Mouse (Mus musculus): ENCODE results near the gene Bcl11b. TPM values are rescaled to one million over a fixed set of nuclear protein-coding genes. Genes with fewer than 3 reads are reported as not detected.

Bcl11b gene
- polyA plus RNA-seq, 1 experiment, result not detected

DNA sequence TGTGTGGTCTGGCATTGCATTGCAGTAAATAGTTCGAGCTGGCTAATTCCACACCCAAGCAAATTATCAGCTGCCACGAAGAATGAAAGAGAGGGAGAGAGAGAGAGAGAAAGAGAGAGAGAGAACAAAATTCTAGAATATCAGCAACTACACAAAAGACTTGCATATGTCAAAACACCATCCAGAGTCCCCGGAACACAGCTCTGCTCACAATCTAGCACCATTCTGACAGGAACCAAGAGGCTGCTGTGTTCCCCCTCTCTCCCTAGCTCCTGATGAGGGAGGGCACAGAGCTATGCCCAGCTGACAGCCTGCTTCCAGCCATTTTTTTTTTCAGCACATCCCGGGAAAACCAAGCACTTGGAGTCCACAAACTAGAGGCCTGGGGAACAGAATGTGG lies 6.6 kb downstream of the Bcl11b start:
- H3K27me3 ChIP-seq (ENCODE audit: control insufficient read depth, insufficient read depth, insufficient read length), result peaks cover 22% of the 10 kb centered on the region
- no peak for TF ChIP-seq MYOD1 (IDR thresholded peaks at IDR 0.05; ENCODE audit: control insufficient read depth in 1 of 3, insufficient read length in 2 of 3, low read depth in 2 of 3)
- no peak for TF ChIP-seq MYOG (IDR thresholded peaks at IDR 0.05; ENCODE audit: control insufficient read depth in 1 of 3, insufficient read depth in 1 of 3, insufficient read length in 2 of 3, low read depth in 2 of 3)
- no peak for TF ChIP-seq E2F4 (IDR thresholded peaks at IDR 0.05; ENCODE audit: insufficient read depth)
- no peak for TF ChIP-seq SRF (IDR thresholded peaks at IDR 0.05; ENCODE audit: control insufficient read depth, insufficient read length, low read depth)
- TF ChIP-seq USF1 (IDR thresholded peaks at IDR 0.05; ENCODE audit: low read depth), result no peak
- TF ChIP-seq TCF3 (IDR thresholded peaks at IDR 0.05; ENCODE audit: insufficient read length, low read depth), result no peak
- no peak for TF ChIP-seq MAX (IDR thresholded peaks at IDR 0.05; ENCODE audit: low read depth)
- no peak for TF ChIP-seq TCF12 (IDR thresholded peaks at IDR 0.05; ENCODE audit: insufficient read depth, poor library complexity, severe bottlenecking)
- TF ChIP-seq REST (IDR thresholded peaks at IDR 0.05; ENCODE audit: insufficient read depth, insufficient read length), result no peak
- no peak for TF ChIP-seq CEBPB (IDR thresholded peaks at IDR 0.05; ENCODE audit: insufficient read depth, poor library complexity, severe bottlenecking)
- no peak for TF ChIP-seq POLR2AphosphoS2 (IDR thresholded peaks at IDR 0.05; ENCODE audit: insufficient read length, low read depth)
- TF ChIP-seq POLR2A (IDR thresholded peaks at IDR 0.05; ENCODE audit: insufficient read length, low read depth), result no peak
- no peaks in the 10 kb centered on the region for H3K36me3 ChIP-seq (ENCODE audit: control insufficient read depth, insufficient read depth)
- H3K79me2 ChIP-seq (ENCODE audit: control insufficient read depth, insufficient read depth), result no peaks in the 10 kb centered on the region
- no peak overlapping the region for H3ac ChIP-seq (ENCODE audit: control insufficient read depth, insufficient read length)
- H3K4me3 ChIP-seq, result no peak overlapping the region
- no peak overlapping the region for H3K4me2 ChIP-seq (ENCODE audit: low read depth)

DNA sequence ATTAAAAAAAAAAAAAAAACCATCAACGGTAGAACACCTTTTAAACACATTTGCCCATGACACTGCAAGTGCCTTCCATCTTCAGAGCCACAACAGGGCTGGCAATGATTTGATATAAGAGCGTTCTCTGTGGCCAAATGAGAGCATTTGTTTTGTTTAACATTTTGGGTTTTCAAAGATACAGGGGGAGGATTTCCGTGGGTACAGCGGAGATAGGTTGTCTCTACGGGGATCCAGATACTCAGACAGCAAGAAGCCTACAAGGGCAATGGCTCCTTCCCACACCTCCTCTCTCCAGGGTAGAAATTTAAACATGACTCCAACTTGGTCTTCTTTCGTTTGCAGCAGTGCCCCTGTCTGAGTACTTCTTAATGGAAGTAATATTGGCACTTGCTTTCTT lies 7.2 kb downstream of the Bcl11b start:
- no peak overlapping the region for H3ac ChIP-seq (ENCODE audit: control insufficient read depth, insufficient read length)
- H3K36me3 ChIP-seq (ENCODE audit: control insufficient read depth, insufficient read depth), result no peaks in the 10 kb centered on the region
- H3K79me2 ChIP-seq (ENCODE audit: control insufficient read depth, insufficient read depth), result no peaks in the 10 kb centered on the region
- H3K4me3 ChIP-seq, result no peak overlapping the region
- no peak for TF ChIP-seq E2F4 (IDR thresholded peaks at IDR 0.05; ENCODE audit: insufficient read depth)
- TF ChIP-seq TCF3 (IDR thresholded peaks at IDR 0.05; ENCODE audit: insufficient read length, low read depth), result no peak
- TF ChIP-seq REST (IDR thresholded peaks at IDR 0.05; ENCODE audit: insufficient read depth, insufficient read length), result no peak
- peaks cover 21% of the 10 kb centered on the region for H3K27me3 ChIP-seq (ENCODE audit: control insufficient read depth, insufficient read depth, insufficient read length)
- no peak overlapping the region for H3K4me2 ChIP-seq (ENCODE audit: low read depth)

DNA sequence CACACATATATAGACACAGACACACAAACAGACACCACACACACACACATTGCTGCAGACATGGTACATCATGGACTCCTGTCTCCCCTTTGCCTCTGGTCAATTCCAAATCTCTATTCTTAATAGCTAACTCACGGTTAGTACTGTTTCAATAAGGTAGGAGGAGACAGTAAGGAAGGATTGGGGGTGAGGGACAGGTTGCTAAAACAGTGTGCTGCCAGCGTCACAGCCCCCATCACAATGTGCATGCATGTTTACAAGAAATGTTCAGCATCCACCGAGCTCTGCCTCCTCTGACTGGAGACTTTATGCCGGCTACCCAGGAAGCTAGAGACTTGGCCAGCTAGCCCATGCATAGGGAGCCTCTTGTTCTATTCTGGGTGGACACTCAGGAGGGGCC lies 9.0 kb downstream of the Bcl11b start:
- Histone ChIP-seq H3K36me3 (ENCODE audit: control insufficient read depth, insufficient read depth) (no peaks in the 10 kb centered on the region), H3K4me3 (no peak overlapping the region), H3K27me3 (ENCODE audit: control insufficient read depth, insufficient read depth, insufficient read length) (peaks cover 22% of the 10 kb centered on the region), H3K4me2 (ENCODE audit: low read depth) (no peak overlapping the region), H3K79me2 (ENCODE audit: control insufficient read depth, insufficient read depth) (no peaks in the 10 kb centered on the region), H3ac (ENCODE audit: control insufficient read depth, insufficient read length) (no peak overlapping the region)
- TF ChIP-seq CEBPB (IDR thresholded peaks at IDR 0.05; ENCODE audit: insufficient read depth, poor library complexity, severe bottlenecking) (no peak), MAX (IDR thresholded peaks at IDR 0.05; ENCODE audit: low read depth) (no peak), USF1 (IDR thresholded peaks at IDR 0.05; ENCODE audit: low read depth) (no peak), TCF3 (IDR thresholded peaks at IDR 0.05; ENCODE audit: insufficient read length, low read depth) (no peak), POLR2AphosphoS2 (IDR thresholded peaks at IDR 0.05; ENCODE audit: insufficient read length, low read depth) (no peak), POLR2A (IDR thresholded peaks at IDR 0.05; ENCODE audit: insufficient read length, low read depth) (no peak), MYOD1 (IDR thresholded peaks at IDR 0.05; ENCODE audit: control insufficient read depth in 1 of 3, insufficient read length in 2 of 3, low read depth in 2 of 3) (no peak), E2F4 (IDR thresholded peaks at IDR 0.05; ENCODE audit: insufficient read depth) (no peak), MYOG (IDR thresholded peaks at IDR 0.05; ENCODE audit: control insufficient read depth in 1 of 3, insufficient read depth in 1 of 3, insufficient read length in 2 of 3, low read depth in 2 of 3) (no peak), REST (IDR thresholded peaks at IDR 0.05; ENCODE audit: insufficient read depth, insufficient read length) (no peak), TCF12 (IDR thresholded peaks at IDR 0.05; ENCODE audit: insufficient read depth, poor library complexity, severe bottlenecking) (no peak), SRF (IDR thresholded peaks at IDR 0.05; ENCODE audit: control insufficient read depth, insufficient read length, low read depth) (no peak)

DNA sequence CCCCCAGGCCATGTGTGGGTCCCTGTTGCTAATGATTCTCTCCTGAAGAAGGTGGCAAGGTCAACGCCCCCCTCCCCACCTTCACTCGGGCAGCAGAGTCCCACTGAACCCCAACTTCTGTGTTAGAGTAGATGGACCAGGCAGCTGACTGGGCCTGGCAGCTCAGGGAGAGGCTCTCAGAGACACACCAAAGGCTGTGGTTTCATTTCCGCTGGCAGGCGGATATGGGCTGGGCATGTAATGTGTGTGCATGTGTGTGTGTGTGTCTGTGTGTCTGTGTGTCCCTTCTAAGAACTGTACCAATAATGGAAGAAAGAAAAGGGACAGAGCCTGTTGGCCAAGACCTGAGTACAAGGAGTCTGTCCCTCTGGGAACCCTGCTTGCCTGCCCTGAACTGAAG lies 10.4 kb downstream of the Bcl11b start:
- Histone ChIP-seq H3K36me3 (ENCODE audit: control insufficient read depth, insufficient read depth) (no peaks in the 10 kb centered on the region), H3K79me2 (ENCODE audit: control insufficient read depth, insufficient read depth) (no peaks in the 10 kb centered on the region), H3K4me2 (ENCODE audit: low read depth) (no peak overlapping the region), H3K27me3 (ENCODE audit: control insufficient read depth, insufficient read depth, insufficient read length) (peaks cover 30% of the 10 kb centered on the region), H3K4me3 (no peak overlapping the region), H3ac (ENCODE audit: control insufficient read depth, insufficient read length) (no peak overlapping the region)
- TF ChIP-seq MYOD1 (IDR thresholded peaks at IDR 0.05; ENCODE audit: control insufficient read depth in 1 of 3, insufficient read length in 2 of 3, low read depth in 2 of 3), result no peak

DNA sequence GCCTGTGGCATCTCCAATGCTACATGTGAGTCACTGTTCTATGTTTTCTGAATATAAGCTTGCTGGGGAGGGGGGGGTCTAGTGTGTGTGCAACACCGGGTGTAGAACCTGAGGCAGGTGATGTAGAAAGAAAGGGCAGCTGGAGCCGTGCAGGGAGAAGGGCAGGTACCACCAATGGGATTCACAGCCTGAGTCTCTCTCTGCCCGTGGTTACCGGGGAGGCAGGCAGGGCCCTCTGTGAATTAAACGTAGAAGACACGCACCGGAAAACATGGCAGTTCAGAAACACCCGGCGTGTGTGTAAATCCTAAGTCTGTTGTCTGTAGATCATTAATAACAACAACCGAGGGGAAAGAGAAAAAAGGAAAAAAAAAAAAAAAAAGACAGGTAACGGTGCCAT lies 12.2 kb downstream of the Bcl11b start:
- no peak for TF ChIP-seq MYOD1 (IDR thresholded peaks at IDR 0.05; ENCODE audit: control insufficient read depth in 1 of 3, insufficient read length in 2 of 3, low read depth in 2 of 3)
- TF ChIP-seq USF1 (IDR thresholded peaks at IDR 0.05; ENCODE audit: low read depth), result no peak
- no peak for TF ChIP-seq TCF12 (IDR thresholded peaks at IDR 0.05; ENCODE audit: insufficient read depth, poor library complexity, severe bottlenecking)
- TF ChIP-seq SRF (IDR thresholded peaks at IDR 0.05; ENCODE audit: control insufficient read depth, insufficient read length, low read depth), result no peak
- no peak for TF ChIP-seq POLR2AphosphoS2 (IDR thresholded peaks at IDR 0.05; ENCODE audit: insufficient read length, low read depth)
- no peak for TF ChIP-seq E2F4 (IDR thresholded peaks at IDR 0.05; ENCODE audit: insufficient read depth)
- no peak for TF ChIP-seq MYOG (IDR thresholded peaks at IDR 0.05; ENCODE audit: control insufficient read depth in 1 of 3, insufficient read depth in 1 of 3, insufficient read length in 2 of 3, low read depth in 2 of 3)
- no peak for TF ChIP-seq CEBPB (IDR thresholded peaks at IDR 0.05; ENCODE audit: insufficient read depth, poor library complexity, severe bottlenecking)
- TF ChIP-seq MAX (IDR thresholded peaks at IDR 0.05; ENCODE audit: low read depth), result no peak
- TF ChIP-seq POLR2A (IDR thresholded peaks at IDR 0.05; ENCODE audit: insufficient read length, low read depth), result no peak
- no peak for TF ChIP-seq REST (IDR thresholded peaks at IDR 0.05; ENCODE audit: insufficient read depth, insufficient read length)
- TF ChIP-seq TCF3 (IDR thresholded peaks at IDR 0.05; ENCODE audit: insufficient read length, low read depth), result no peak
- H3K36me3 ChIP-seq (ENCODE audit: control insufficient read depth, insufficient read depth), result no peaks in the 10 kb centered on the region
- H3K79me2 ChIP-seq (ENCODE audit: control insufficient read depth, insufficient read depth), result no peaks in the 10 kb centered on the region
- no peak overlapping the region for H3K4me2 ChIP-seq (ENCODE audit: low read depth)
- no peak overlapping the region for H3ac ChIP-seq (ENCODE audit: control insufficient read depth, insufficient read length)
- H3K4me3 ChIP-seq, result no peak overlapping the region
- peaks cover 36% of the 10 kb centered on the region for H3K27me3 ChIP-seq (ENCODE audit: control insufficient read depth, insufficient read depth, insufficient read length)

Measured in myocyte (in vitro differentiated cells).